Mouse (Mus musculus) liver, adult 2 months (tissue): ENCODE measurements around the gene Eno3. TPM values are rescaled to one million over a fixed set of nuclear protein-coding genes. Genes with fewer than 3 reads are reported as not detected.
A peak's percentile ranks its signal among the peaks of the same experiment; 100 is the strongest.

Experiments
- DNase-seq: peaks from one replicate; pipeline ENCODE4 v3.0.0-alpha.2; 2011; ENCODE audit warnings: low read depth, low spot score; ENCODE audit errors: extremely low read depth
- H3K27ac ChIP-seq: fragments of 200-500 bp; replicated peaks from 2 replicates; pipeline ENCODE4 v1.5.1; 2012; ENCODE audit warnings: low read depth, mild to moderate bottlenecking, control low read depth, inconsistent platforms, low read length; ENCODE audit not compliant: insufficient read depth
- H3K27me3 ChIP-seq: fragments of 200-500 bp; 2 replicates; pipeline ENCODE4 v1.6.1; 2012; ENCODE audit warnings: mild to moderate bottlenecking, moderate library complexity, low read length, inconsistent platforms; ENCODE audit not compliant: control insufficient read depth, insufficient read depth
- H3K36me3 ChIP-seq: fragments of 200-500 bp; 2 replicates; pipeline ENCODE4 v1.6.1; 2012; ENCODE audit warnings: low read length, inconsistent platforms; ENCODE audit not compliant: control insufficient read depth, insufficient read depth
- H3K4me1 ChIP-seq: fragments of 200-500 bp; 2 replicates; pipeline ENCODE4 v1.6.1; 2011; ENCODE audit warnings: low read length; ENCODE audit not compliant: control insufficient read depth, insufficient read depth
- H3K4me3 ChIP-seq: fragments of 200-500 bp; 2 replicates; pipeline ENCODE4 v1.5.1; 2011; ENCODE audit warnings: low read depth, mild to moderate bottlenecking, control low read depth, low read length, moderate library complexity; ENCODE audit not compliant: insufficient read depth
- H3K79me2 ChIP-seq: fragments of 200-500 bp; 2 replicates; pipeline ENCODE4 v1.6.1; 2012; ENCODE audit warnings: inconsistent platforms, mild to moderate bottlenecking, low read length, moderate library complexity; ENCODE audit not compliant: control insufficient read depth, insufficient read depth
- H3K9ac ChIP-seq: fragments of 200-500 bp; 2 replicates; pipeline ENCODE4 v1.6.1; 2012; ENCODE audit warnings: low read depth, mild to moderate bottlenecking, control low read depth, inconsistent platforms, low read length
- CTCF ChIP-seq: fragments of 200-500 bp; IDR thresholded peaks from 2 replicates; pipeline ENCODE4 v1.5.1; 2011; ENCODE audit warnings: low read depth, low read length, control low read depth
- POLR2A ChIP-seq: fragments of 200-500 bp; IDR thresholded peaks from 2 replicates; pipeline ENCODE4 v1.6.1; 2011; ENCODE audit warnings: low read length, control low read depth; ENCODE audit not compliant: insufficient read depth; ENCODE audit errors: extremely low read depth
- WGBS: fragments of 180-500 bp; shearing (Covaris S2); methylation state at CpG from one replicate; pipeline ENCODE4 v1.1.7; 2018; 5-methylcytosine and 5-hydroxymethylcytosine counted together
- polyA plus RNA-seq: library from polyadenylated mRNA; depleted of rRNA; stranded (reverse); fragments of >200 nt; gene quantifications from 2 replicates; pipeline ENCODE4 v1.2.3, GENCODE M21; 2012
- total RNA-seq: library from RNA; depleted of rRNA; stranded (reverse); fragments of >200 nt; gene quantifications from 2 replicates; pipeline ENCODE4 v1.2.3, GENCODE M21; 2014

Eno3 gene
- total and polyA plus RNA-seq, 2 experiments: 3.0 to 4.0 TPM

DNA sequence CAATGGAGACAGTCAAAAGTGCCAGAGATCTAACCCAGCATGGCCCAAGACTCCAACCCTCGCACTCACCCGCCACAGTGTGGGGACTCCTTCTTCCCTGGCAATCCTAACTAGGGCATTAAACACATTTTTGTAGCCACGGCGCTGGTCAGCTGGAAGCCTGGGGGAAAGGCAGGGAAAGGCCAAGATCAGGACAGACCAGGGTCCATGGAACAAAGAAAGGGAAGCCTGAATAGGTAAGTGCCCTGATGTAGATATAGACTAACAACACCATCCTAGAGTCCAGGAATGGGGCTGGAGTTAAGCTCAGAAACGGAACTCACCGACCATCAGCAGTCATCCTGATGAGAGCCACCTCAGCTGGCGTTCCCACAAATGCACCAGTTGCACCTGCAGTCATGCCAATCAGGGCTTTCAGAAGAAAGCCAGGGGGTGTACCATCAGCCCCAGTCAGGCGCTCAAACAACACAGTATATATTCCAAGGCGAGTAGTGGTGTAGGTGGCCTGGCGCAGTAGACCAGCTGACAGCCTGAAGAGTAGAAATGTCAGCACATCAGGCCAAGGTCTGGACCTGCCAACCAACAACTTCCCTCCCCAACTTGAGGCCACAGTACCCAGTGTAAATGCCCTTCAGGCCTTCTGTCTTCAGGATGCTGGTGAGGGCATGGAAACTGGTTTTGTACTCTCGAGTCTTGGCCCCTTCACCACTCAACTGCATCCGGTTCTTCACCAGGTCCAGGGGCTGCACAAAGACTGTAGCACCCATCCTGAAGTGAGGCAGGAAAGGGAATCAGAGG, 11.3 kb upstream of the Eno3 start:
- Histone ChIP-seq H3K9ac (peak overlapping the region; percentile 98), H3K4me3 (peak overlapping the region; percentile 93), H3K27me3 (no peaks in the 10 kb centered on the region), H3K36me3 (peaks cover 16% of the 10 kb centered on the region; the same call in 1 of the 2 replicates), H3K27ac (no peak overlapping the region), H3K4me1 (peaks cover 18% of the 10 kb centered on the region), H3K79me2 (peaks cover 17% of the 10 kb centered on the region; the same call in 1 of the 2 replicates)
- WGBS: 77% methylated on average over 12 of the region's 12 CpGs
- no peak for TF ChIP-seq CTCF
- TF ChIP-seq POLR2A: no peak
- DNase-seq: no peak

DNA sequence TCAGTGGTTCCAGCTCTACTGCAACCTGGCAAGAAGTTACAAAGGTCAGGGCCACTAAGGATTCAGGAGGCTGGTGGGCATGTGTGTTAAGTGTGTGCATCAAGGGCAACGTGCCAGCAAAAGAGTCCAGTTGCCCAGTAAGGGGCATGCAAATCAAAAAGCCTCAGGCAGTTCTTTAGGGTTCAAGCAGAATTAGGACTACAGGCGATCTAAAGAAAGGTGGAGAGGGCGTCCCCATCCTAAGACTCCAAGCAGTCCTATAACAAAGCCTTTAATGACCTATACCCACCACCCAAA, 10.8 kb upstream of the Eno3 start:
- H3K27ac ChIP-seq: peak overlapping the region; percentile 93
- 13% methylated on average over 3 of the region's 3 CpGs for WGBS
- TF ChIP-seq POLR2A (no peak), CTCF (no peak)
- peak overlapping the region; percentile 98 for H3K9ac ChIP-seq
- no peak for DNase-seq
- peaks cover 20% of the 10 kb centered on the region for H3K36me3 ChIP-seq
- no peaks in the 10 kb centered on the region for H3K27me3 ChIP-seq
- peaks cover 17% of the 10 kb centered on the region; the same call in 1 of the 2 replicates for H3K79me2 ChIP-seq
- H3K4me1 ChIP-seq: peaks cover 18% of the 10 kb centered on the region
- peak overlapping the region; percentile 93 for H3K4me3 ChIP-seq

DNA sequence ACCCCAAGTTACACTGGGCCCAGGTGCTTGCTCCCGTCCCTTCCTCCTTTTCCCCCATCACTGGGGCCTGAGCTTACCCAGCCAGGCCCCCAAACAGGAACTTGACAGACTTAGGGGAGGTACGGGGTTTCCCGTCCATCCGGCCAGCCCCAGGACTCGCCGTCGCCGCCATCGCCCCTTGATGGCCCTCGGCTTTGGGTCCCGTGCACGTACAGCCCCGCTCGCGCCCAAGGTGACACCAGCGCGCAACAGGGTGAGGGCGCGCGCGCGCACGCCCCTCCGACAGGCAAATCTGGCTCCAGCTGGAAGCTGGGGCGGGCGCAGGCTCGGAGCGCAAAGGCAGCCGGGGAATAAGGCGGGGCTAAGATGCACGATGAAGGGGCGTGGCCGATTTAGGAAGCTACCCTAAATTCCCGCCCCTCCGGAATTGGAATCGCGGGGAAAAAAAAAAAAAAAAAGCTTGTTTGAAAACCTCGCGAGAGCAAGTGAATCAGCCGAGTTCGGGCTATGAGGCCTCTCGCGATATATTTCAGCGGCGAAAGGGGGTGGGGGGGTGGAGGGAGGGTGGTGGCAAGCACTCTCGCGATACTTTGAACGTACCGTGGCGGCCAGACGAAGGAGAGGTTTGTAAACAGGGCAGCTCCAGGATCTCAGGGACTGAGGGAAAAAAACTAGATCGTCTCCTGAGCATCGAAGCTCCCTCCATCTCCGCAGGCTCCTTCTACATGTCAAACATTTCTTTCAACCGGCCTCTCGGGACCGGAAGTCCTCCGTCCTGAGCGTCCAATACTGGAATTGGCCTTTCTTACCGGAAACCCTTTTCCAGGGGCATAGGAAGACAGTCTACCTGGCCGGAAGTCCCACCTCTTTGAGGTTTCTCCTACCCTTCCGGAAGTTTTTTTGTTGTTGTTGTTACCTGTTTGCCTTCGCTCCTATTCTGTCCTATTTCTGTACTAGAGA, 10.0 kb upstream of the Eno3 start, which contains the start of the genes Rnf167 and Slc25a11:
Gene Rnf167, plus strand, starts transcription at position 545 of the 960 bp plus-strand sequence.
Gene Slc25a11, minus strand, starts transcription at position 789 of the 960 bp plus-strand sequence.
- Histone ChIP-seq H3K4me3 (peak within 1 kb of the TSS; percentile 93), H3K79me2 (peaks cover 19% of the 10 kb centered on the region; the same call in 1 of the 2 replicates), H3K27me3 (no peaks in the 10 kb centered on the region), H3K36me3 (peaks cover 28% of the 10 kb centered on the region), H3K9ac (peak within 1 kb of the TSS; percentile 98), H3K27ac (peak within 1 kb of the TSS; percentile 98), H3K4me1 (peaks cover 20% of the 10 kb centered on the region)
- DNase-seq: peak; percentile 93
- under 1% methylated on average over 63 of the region's 63 CpGs for WGBS
- TF ChIP-seq POLR2A: peak; percentile 91
- no peak for TF ChIP-seq CTCF

DNA sequence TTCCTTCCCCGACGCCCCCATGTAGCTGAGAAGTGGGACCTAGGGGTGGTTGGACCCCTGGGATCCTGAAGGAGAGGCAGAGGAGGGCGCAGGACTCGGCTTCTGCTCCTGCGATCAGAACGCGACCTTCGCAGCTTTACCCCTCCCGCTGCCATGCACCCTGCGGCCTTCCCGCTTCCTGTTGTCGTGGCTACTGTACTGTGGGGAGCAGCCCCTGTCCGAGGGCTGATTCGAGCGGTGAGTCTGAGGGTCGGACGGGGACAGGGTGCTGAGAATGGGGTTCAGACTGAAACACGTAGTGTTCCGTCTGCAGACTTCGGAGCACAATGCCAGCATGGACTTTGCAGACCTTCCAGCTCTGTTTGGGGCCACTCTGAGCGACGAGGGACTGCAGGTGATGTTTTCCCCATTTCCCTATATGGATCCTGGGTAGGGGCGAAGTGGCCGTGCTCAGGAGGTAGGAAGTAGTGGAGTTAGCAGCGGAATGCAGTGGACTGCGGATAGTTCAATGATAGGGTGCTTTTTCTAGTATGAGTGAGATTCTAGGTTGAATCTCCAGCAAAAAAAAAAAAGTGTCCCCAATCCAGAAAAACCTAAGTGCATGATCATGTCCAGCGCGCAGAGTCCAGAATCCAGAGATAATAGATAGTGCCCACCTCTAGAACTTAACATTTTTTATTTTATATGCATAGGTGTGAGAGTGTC, 9.1 kb upstream of the Eno3 start:
- H3K4me1 ChIP-seq: peaks cover 29% of the 10 kb centered on the region
- DNase-seq: no peak
- H3K9ac ChIP-seq: peak overlapping the region; percentile 90
- WGBS: 2% methylated on average over 28 of the region's 28 CpGs
- peaks cover 37% of the 10 kb centered on the region for H3K36me3 ChIP-seq
- peak overlapping the region; percentile 77 for H3K4me3 ChIP-seq
- H3K79me2 ChIP-seq: peaks cover 24% of the 10 kb centered on the region
- peak overlapping the region; percentile 98 for H3K27ac ChIP-seq
- no peak for TF ChIP-seq POLR2A
- no peak for TF ChIP-seq CTCF
- H3K27me3 ChIP-seq: no peaks in the 10 kb centered on the region

DNA sequence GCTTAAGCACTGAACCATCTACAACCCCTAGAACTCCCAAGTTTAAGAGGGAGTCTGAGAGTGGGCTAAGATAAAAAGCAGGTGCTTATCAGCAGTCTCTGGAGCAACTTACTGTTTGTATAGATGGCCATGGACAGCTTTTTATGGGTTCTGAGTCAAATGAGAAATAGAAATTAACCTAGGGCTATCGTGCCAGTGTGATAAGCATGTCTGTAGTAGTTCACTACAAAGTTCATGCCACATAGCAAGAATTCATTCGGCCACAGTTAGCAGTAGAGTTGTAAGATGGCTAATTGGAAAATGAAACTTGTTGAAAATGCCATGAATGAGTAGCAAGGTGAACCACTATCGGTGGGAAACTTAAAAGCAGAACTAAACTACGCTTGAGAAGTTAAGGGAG, 8.5 kb upstream of the Eno3 start:
- WGBS: 31% methylated on average over 4 of the region's 4 CpGs
- TF ChIP-seq CTCF (no peak), POLR2A (no peak)
- H3K4me3 ChIP-seq: peak overlapping the region; percentile 77; the same call in 1 of the 2 replicates

More for the DNA sequence above, 8.5 kb upstream of the Eno3 start:
- Histone ChIP-seq H3K36me3 (peaks cover 38% of the 10 kb centered on the region), H3K27me3 (no peaks in the 10 kb centered on the region), H3K4me1 (peaks cover 29% of the 10 kb centered on the region), H3K79me2 (peaks cover 30% of the 10 kb centered on the region), H3K9ac (peak overlapping the region; percentile 14; the same call in 1 of the 2 replicates), H3K27ac (no peak overlapping the region)
- no peak for DNase-seq
